Mouse (Mus musculus) liver, embryonic 14.5 days (tissue): Measurements from ENCODE around the gene Sh3rf1. TPM values are rescaled to one million over a fixed set of nuclear protein-coding genes. Genes with fewer than 3 reads are reported as not detected.

ENCODE experiments used
- ATAC-seq: fragments of 200-750 bp; cut with Nextera tagmentation; 2 replicates; pipeline ENCODE4 v1.8.0; 2017; ENCODE audit warnings: moderate number of reproducible peaks, mild to moderate bottlenecking, moderate library complexity; ENCODE audit not compliant: insufficient read depth
- DNase-seq, 3 experiments: peaks; one replicate each; pipeline ENCODE4 v3.0.0-alpha.2; 2012 to 2013; ENCODE audit warnings: low read depth in 3 of 3, low spot score in 3 of 3
- H3K27ac ChIP-seq: fragments of 300-500 bp; sonication (generic); 2 replicates; pipeline ENCODE4 v1.5.1; 2014; ENCODE audit warnings: moderate library complexity, mild to moderate bottlenecking, control low read depth, inconsistent platforms
- H3K27me3 ChIP-seq: fragments of 300-500 bp; sonication (generic); 2 replicates; pipeline ENCODE4 v1.6.1; 2014; ENCODE audit warnings: mild to moderate bottlenecking, low read length, moderate library complexity; ENCODE audit not compliant: control insufficient read depth, insufficient read depth
- H3K36me3 ChIP-seq: fragments of 300-500 bp; sonication (generic); replicated peaks from 2 replicates; pipeline ENCODE4 v1.6.1; 2014; ENCODE audit warnings: low read depth; ENCODE audit not compliant: control insufficient read depth, insufficient read depth
- H3K4me1 ChIP-seq, 2 experiments: fragments of 200-500 bp in 1 of 2; fragments of 300-500 bp in 1 of 2; sonication (generic) in 1 of 2; replicated peaks; 2 replicates each; pipeline ENCODE4 v1.6.1; 2012 to 2014; ENCODE audit warnings: antibody characterized with exemption in 1 of 2, inconsistent platforms in 1 of 2, low read length in 1 of 2; ENCODE audit not compliant: control insufficient read depth in 2 of 2, insufficient read depth in 2 of 2
- H3K4me2 ChIP-seq: fragments of 300-500 bp; sonication (generic); 2 replicates; pipeline ENCODE4 v1.6.1; 2014; ENCODE audit warnings: low read depth, mild to moderate bottlenecking, control low read depth, moderate library complexity
- H3K4me3 ChIP-seq, 2 experiments: fragments of 200-500 bp in 1 of 2; fragments of 300-500 bp in 1 of 2; sonication (generic) in 1 of 2; 2 replicates each; pipeline ENCODE4 v1.5.1; 2012 to 2014; ENCODE audit warnings: low read depth in 2 of 2, low read length in 2 of 2, mild to moderate bottlenecking in 2 of 2, control low read depth in 1 of 2, inconsistent platforms in 1 of 2, moderate library complexity in 1 of 2; ENCODE audit not compliant: insufficient read depth in 1 of 2
- H3K9ac ChIP-seq: fragments of 300-500 bp; sonication (generic); replicated peaks from 2 replicates; pipeline ENCODE4 v1.6.1; 2014; ENCODE audit warnings: mild to moderate bottlenecking, control low read depth, moderate library complexity
- H3K9me3 ChIP-seq: fragments of 300-500 bp; sonication (generic); 2 replicates; pipeline ENCODE4 v1.6.1; 2016; ENCODE audit warnings: low read length, mixed read lengths; ENCODE audit not compliant: control insufficient read depth
- CTCF ChIP-seq: IDR thresholded peaks from 2 replicates; pipeline ENCODE4 v1.5.1; 2016; ENCODE audit warnings: antibody characterized with exemption, low read depth, control low read depth
- EP300 ChIP-seq: IDR thresholded peaks from 2 replicates; pipeline ENCODE4 v1.6.1; 2016; ENCODE audit warnings: antibody characterized with exemption, low read depth
- WGBS: fragments of 180-500 bp; shearing (Covaris S2); extraction: QIAGEN DNeasy Blood & Tissue Kit; methylation state at CpG from one replicate; pipeline ENCODE4 v1.1.7; 2014; ENCODE audit not compliant: insufficient replicate concordance; 5-methylcytosine and 5-hydroxymethylcytosine counted together
- polyA plus RNA-seq, 2 experiments: library from polyadenylated mRNA; depleted of rRNA in 1 of 2; stranded (reverse) in 1 of 2; unstranded in 1 of 2; fragments of >200 nt; fragmentation: Nextera tagmentation in 1 of 2; extraction: Ambion mirVana in 1 of 2; gene quantifications; 2 replicates each; pipeline versions ENCODE4 v1.2.1 to v1.2.3; 2012 to 2014

Gene Sh3rf1
- polyA plus RNA-seq, 2 experiments, result 0.61 to 0.85 TPM

GRCm38 (mm10) chr8:61313016-61313415 is 89.3 kb downstream of the Sh3rf1 start:
- 0 out of 4 replicates have a peak, but pooled peaks cover 0 to 2% of the 10 kb centered on the region in 2 experiments for H3K4me1 ChIP-seq
- no peak for TF ChIP-seq CTCF
- no peak for TF ChIP-seq EP300
- H3K4me2 ChIP-seq, result no peak overlapping the region
- no peak for ATAC-seq
- no peak overlapping the region for H3K9ac ChIP-seq
- no peaks in the 10 kb centered on the region for H3K36me3 ChIP-seq
- H3K9me3 ChIP-seq, result no peaks in the 10 kb centered on the region
- no peak for DNase-seq
- WGBS, result 78% methylated on average over 7 of the region's 7 CpGs
- no peak overlapping the region for H3K4me3 ChIP-seq
- no peaks in the 10 kb centered on the region for H3K27me3 ChIP-seq
- no peak overlapping the region for H3K27ac ChIP-seq

- H3K27ac ChIP-seq, result no peak overlapping the region
- 55% methylated on average over 10 of the region's 10 CpGs for WGBS
- H3K4me2 ChIP-seq, result no peak overlapping the region
Measured at GRCm38 (mm10) chr8:61316012-61316767, 92.5 kb downstream of the Sh3rf1 start.

GRCm38 (mm10) chr8:61316813-61317534 is 93.3 kb downstream of the Sh3rf1 start:
- Histone ChIP-seq H3K4me3 (no peak overlapping the region), H3K4me1 (no peaks in the 10 kb centered on the region), H3K27ac (no peak overlapping the region), H3K4me2 (no peak overlapping the region), H3K9ac (no peak overlapping the region), H3K27me3 (no peaks in the 10 kb centered on the region), H3K9me3 (no peaks in the 10 kb centered on the region), H3K36me3 (no peaks in the 10 kb centered on the region)
- WGBS, result 58% methylated on average over 10 of the region's 10 CpGs
- ATAC-seq (no peak), DNase-seq (no peak)
- TF ChIP-seq EP300 (no peak), CTCF (no peak)

More at GRCm38 (mm10) chr8:61316012-61316767, 92.5 kb downstream of the Sh3rf1 start:
- TF ChIP-seq CTCF (no peak), EP300 (no peak)
- H3K36me3 ChIP-seq, result no peaks in the 10 kb centered on the region
- DNase-seq (no peak), ATAC-seq (no peak)
- no peak overlapping the region for H3K9ac ChIP-seq
- no peaks in the 10 kb centered on the region for H3K4me1 ChIP-seq
- H3K27me3 ChIP-seq, result no peaks in the 10 kb centered on the region
- no peaks in the 10 kb centered on the region for H3K9me3 ChIP-seq
- H3K4me3 ChIP-seq, result no peak overlapping the region

- H3K36me3 ChIP-seq, result no peaks in the 10 kb centered on the region
- no peak overlapping the region for H3K9ac ChIP-seq
- WGBS, result 69% methylated on average over 6 of the region's 6 CpGs
- TF ChIP-seq CTCF (no peak), EP300 (no peak)
- DNase-seq (no peak), ATAC-seq (no peak)
- H3K27me3 ChIP-seq, result no peaks in the 10 kb centered on the region
- no peak overlapping the region for H3K4me2 ChIP-seq
- H3K27ac ChIP-seq, result no peak overlapping the region
- H3K9me3 ChIP-seq, result no peaks in the 10 kb centered on the region
- no peak overlapping the region for H3K4me3 ChIP-seq
- H3K4me1 ChIP-seq, result no peaks in the 10 kb centered on the region
Measured at GRCm38 (mm10) chr8:61317535-61318136, 94.0 kb downstream of the Sh3rf1 start.

GRCm38 (mm10) chr8:61321216-61321615 is 97.5 kb downstream of the Sh3rf1 start:
- DNase-seq, result no peak

More at GRCm38 (mm10) chr8:61321216-61321615, 97.5 kb downstream of the Sh3rf1 start:
- H3K9ac ChIP-seq, result no peak overlapping the region
- TF ChIP-seq CTCF (no peak), EP300 (no peak)
- H3K9me3 ChIP-seq, result no peaks in the 10 kb centered on the region
- H3K27me3 ChIP-seq, result no peaks in the 10 kb centered on the region
- no peak for ATAC-seq
- H3K4me1 ChIP-seq, result no peaks in the 10 kb centered on the region
- no peaks in the 10 kb centered on the region for H3K36me3 ChIP-seq
- no peak overlapping the region for H3K4me2 ChIP-seq
- H3K4me3 ChIP-seq, result no peak overlapping the region
- H3K27ac ChIP-seq, result no peak overlapping the region
- 51% methylated on average over 3 of the region's 3 CpGs for WGBS
